Mouse (Mus musculus) myocyte (in vitro differentiated cells): ENCODE measurements around the gene Gm28308. TPM values are rescaled to one million over a fixed set of nuclear protein-coding genes. Genes with fewer than 3 reads are reported as not detected.

Experiments used
- H3K27me3 ChIP-seq: one replicate; pipeline ENCODE4 v1.6.1; 2011; ENCODE audit not compliant: control insufficient read depth, insufficient read depth, insufficient read length
- H3K36me3 ChIP-seq: one replicate; pipeline ENCODE4 v1.6.1; 2011; ENCODE audit not compliant: control insufficient read depth, insufficient read depth
- H3K4me2 ChIP-seq: one replicate; pipeline ENCODE4 v1.6.1; 2011; ENCODE audit warnings: low read depth, control low read depth
- H3K4me3 ChIP-seq: one replicate; pipeline ENCODE4 v1.5.1; 2011; ENCODE audit warnings: mild to moderate bottlenecking, control low read depth, moderate library complexity
- H3K79me2 ChIP-seq: one replicate; pipeline ENCODE4 v1.6.1; 2011; ENCODE audit not compliant: control insufficient read depth, insufficient read depth
- H3ac ChIP-seq: one replicate; pipeline ENCODE4 v1.6.1; 2011; ENCODE audit not compliant: control insufficient read depth, insufficient read length
- CEBPB ChIP-seq: IDR thresholded peaks from 2 replicates; pipeline ENCODE4 v1.6.1; 2011; ENCODE audit warnings: mild to moderate bottlenecking, moderate library complexity; ENCODE audit not compliant: poor library complexity, insufficient read depth, severe bottlenecking
- E2F4 ChIP-seq: IDR thresholded peaks from one replicate; pipeline ENCODE4 v1.6.1; 2011; ENCODE audit warnings: mild to moderate bottlenecking, control low read depth, moderate library complexity; ENCODE audit not compliant: insufficient read depth
- MAX ChIP-seq: IDR thresholded peaks from one replicate; pipeline ENCODE4 v1.6.1; 2011; ENCODE audit warnings: low read depth, mild to moderate bottlenecking, control low read depth
- MYOD1 ChIP-seq, 3 experiments: IDR thresholded peaks; one replicate each; pipeline ENCODE4 v1.6.1; 2011; ENCODE audit warnings: control low read depth in 2 of 3, low read depth in 2 of 3, mild to moderate bottlenecking in 2 of 3, moderate library complexity in 1 of 3; ENCODE audit not compliant: insufficient read length in 2 of 3, control insufficient read depth in 1 of 3
- MYOG ChIP-seq, 3 experiments: IDR thresholded peaks; one replicate each; pipeline ENCODE4 v1.6.1; 2011; ENCODE audit warnings: control low read depth in 2 of 3, low read depth in 2 of 3, mild to moderate bottlenecking in 2 of 3; ENCODE audit not compliant: insufficient read length in 2 of 3, control insufficient read depth in 1 of 3, insufficient read depth in 1 of 3
- POLR2A ChIP-seq: IDR thresholded peaks from one replicate; pipeline ENCODE4 v1.6.1; 2011; ENCODE audit warnings: low read depth, mild to moderate bottlenecking, control low read depth, moderate library complexity; ENCODE audit not compliant: insufficient read length
- POLR2AphosphoS2 ChIP-seq: IDR thresholded peaks from one replicate; pipeline ENCODE4 v1.6.1; 2011; ENCODE audit warnings: low read depth, control low read depth; ENCODE audit not compliant: insufficient read length
- REST ChIP-seq: IDR thresholded peaks from one replicate; pipeline ENCODE4 v1.6.1; 2011; ENCODE audit warnings: mild to moderate bottlenecking, control low read depth, moderate library complexity; ENCODE audit not compliant: insufficient read depth, insufficient read length
- SRF ChIP-seq: IDR thresholded peaks from one replicate; pipeline ENCODE4 v1.6.1; 2011; ENCODE audit warnings: low read depth; ENCODE audit not compliant: control insufficient read depth, insufficient read length
- TCF12 ChIP-seq: IDR thresholded peaks from one replicate; pipeline ENCODE4 v1.6.1; 2011; ENCODE audit warnings: mild to moderate bottlenecking, control low read depth; ENCODE audit not compliant: poor library complexity, insufficient read depth, severe bottlenecking
- TCF3 ChIP-seq: IDR thresholded peaks from one replicate; pipeline ENCODE4 v1.6.1; 2011; ENCODE audit warnings: low read depth, control low read depth; ENCODE audit not compliant: insufficient read length
- USF1 ChIP-seq: IDR thresholded peaks from one replicate; pipeline ENCODE4 v1.6.1; 2011; ENCODE audit warnings: low read depth, mild to moderate bottlenecking, control low read depth, moderate library complexity
- polyA plus RNA-seq: library from polyadenylated mRNA; unstranded; fragments of >200 nt; fragmentation: generic; extraction: Trizol; gene quantifications from one replicate; pipeline ENCODE4 v1.2.1, GENCODE M21; 2012; ENCODE audit warnings: missing spikeins

The Gm28308 gene
- polyA plus RNA-seq, 1 experiment = 0.52 TPM

DNA sequence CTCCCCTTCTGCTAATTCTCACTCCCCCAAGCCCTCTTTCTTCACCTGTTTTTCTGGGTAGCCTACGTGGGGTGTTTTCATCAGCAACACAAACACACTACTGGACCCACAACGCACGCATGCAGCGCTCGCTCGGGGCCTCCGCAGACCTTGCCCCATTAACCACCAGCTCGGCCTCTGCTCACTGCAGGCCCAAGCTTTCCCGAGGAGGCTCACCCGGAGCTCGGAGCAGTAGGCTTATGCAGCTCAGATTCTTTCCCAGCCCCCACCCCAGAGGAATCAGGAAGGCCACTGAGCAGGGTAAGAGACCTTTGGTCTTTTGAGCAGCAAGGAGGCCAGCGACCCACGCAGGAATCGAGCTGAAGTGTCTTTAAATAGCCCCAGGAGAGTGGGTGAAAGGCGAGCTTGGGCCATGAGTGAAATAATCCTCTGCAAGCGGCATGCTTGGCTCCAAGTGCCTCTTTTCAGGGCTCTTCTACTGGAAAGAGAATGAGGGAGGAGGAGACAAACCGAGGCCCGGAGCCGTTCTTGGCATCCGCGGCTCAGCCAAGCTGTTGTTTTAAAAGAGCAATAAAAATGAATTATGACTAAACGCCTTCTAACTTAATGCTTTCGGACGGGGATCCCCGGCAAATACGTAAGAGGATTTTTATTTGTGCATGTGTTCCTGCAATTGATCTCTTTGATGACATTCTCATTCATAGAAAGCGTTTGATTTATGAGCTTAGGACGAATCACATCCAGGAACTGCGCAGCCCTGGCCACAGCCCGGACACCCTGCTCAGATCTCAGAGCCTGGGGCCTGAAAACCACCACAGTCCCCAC is 52.4 kb downstream of the Gm28308 start:
- peaks cover 16% of the 10 kb centered on the region for H3K79me2 ChIP-seq
- H3K4me2 ChIP-seq = peak overlapping the region; percentile 98
- H3ac ChIP-seq = peak overlapping the region; percentile 56
- peaks cover 10% of the 10 kb centered on the region for H3K36me3 ChIP-seq
- no peaks in the 10 kb centered on the region for H3K27me3 ChIP-seq
- peak overlapping the region; percentile 86 for H3K4me3 ChIP-seq
- TF ChIP-seq CEBPB (0 out of 2 replicates have a peak, but pooled peaks have one; percentile 3), E2F4 (no peak)

DNA sequence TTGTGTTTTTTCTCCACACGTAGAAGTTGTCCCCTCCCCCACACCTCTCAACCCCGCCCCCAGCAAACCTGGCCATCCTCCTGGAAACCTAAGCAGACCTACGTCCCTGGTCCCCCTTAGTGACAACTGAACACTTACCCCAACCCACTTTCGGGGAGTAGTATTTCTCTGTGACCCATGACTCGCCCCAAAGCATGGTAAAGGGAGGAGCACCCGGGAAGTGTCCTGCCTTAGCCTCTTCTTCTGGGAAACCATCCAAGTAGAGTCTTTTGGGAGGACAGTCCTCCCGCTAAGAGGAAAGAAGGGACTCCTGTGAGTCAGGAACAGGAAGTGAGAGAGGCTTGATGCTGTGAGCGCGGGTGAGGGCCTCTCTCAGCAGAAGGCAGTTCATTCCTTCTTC is 53.2 kb downstream of the Gm28308 start:
- peak overlapping the region; percentile 86 for H3K4me3 ChIP-seq

DNA sequence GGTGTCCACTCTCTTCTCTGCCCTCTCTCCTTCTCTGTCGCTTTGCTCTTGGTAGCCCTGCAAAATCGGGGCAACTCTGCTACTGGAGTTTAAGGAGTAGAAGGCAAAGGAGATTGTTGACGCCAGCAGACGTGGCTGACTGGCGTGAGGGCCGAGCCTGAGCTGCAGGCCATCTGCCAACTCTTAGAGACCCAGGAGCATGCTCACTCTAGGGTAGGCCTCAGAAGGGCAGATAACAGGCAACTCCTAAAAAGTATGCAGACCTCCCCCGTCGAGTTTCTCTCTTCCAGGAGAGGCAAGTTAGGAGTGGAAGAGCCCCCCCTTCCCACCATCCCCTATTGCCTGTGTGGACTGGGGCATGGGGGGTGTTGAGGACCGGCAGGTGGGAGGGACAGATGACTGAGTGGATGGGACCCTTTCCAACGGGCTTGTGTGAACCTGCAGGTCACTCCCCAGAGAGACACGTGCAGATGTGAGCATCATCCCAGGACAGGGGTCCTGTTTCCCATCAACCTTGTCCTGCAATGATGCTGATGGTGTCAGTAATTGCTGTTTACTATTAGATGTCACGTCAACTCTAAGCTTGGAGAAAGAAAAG is 53.9 kb downstream of the Gm28308 start:
- peaks cover 16% of the 10 kb centered on the region for H3K79me2 ChIP-seq

More for the DNA sequence above, 53.2 kb downstream of the Gm28308 start:
- Histone ChIP-seq H3K36me3 (peaks cover 10% of the 10 kb centered on the region), H3ac (peak overlapping the region; percentile 56), H3K27me3 (no peaks in the 10 kb centered on the region), H3K4me2 (peak overlapping the region; percentile 98), H3K79me2 (peaks cover 16% of the 10 kb centered on the region)
- no peak for TF ChIP-seq POLR2AphosphoS2
- no peak for TF ChIP-seq CEBPB
- TF ChIP-seq E2F4 = no peak
- TF ChIP-seq USF1 = no peak
- no peak for TF ChIP-seq TCF12
- no peak for TF ChIP-seq MAX

DNA sequence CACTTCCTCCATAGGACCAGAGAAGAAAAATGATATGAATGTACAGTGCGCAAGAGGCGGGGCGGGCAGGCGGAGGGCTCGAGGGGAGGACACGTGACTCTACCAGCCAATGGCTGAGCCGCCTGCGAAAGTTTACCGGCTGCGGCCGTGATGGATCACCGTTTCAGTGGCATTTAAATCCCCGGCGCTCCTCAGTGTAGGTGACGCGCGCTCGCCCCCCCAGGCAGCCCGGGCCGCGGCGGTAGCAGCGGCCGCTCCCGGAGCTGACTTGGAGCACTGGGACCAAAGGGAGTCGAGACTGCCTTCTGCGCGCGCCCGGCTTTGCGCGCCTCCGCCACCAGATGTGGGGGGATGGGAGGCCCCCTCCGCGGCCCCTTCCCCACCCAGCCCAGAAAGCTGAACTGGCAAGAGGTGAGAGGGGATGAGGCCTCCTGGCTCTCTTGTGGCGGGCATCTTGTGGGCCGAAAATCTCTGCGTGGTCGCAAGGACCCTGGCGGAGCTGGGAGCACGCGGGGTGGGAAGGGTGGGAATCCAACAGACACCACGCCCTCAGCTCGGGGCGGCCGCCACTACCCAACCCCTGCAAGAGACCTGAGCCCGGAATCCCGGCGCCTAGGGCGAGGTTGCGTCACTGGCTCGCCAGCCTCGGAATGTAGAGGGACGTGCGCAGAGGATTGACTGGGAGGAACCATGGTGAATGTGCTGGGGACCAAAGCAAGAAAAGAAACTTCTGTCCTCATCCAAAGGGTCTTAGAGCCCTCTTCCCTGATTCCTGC is 54.7 kb downstream of the Gm28308 start, which contains the start of gene Hoxa1:
Gene Hoxa1 (minus strand): TSS at position 42 of the 776 bp plus-strand sequence.
- Histone ChIP-seq H3ac (peak within 1 kb of the TSS; percentile 56), H3K27me3 (no peaks in the 10 kb centered on the region)

More for the DNA sequence above, 53.9 kb downstream of the Gm28308 start:
- Histone ChIP-seq H3K4me2 (peak overlapping the region; percentile 98), H3K27me3 (no peaks in the 10 kb centered on the region), H3K4me3 (peak overlapping the region; percentile 86), H3ac (peak overlapping the region; percentile 56), H3K36me3 (peaks cover 10% of the 10 kb centered on the region)
- no peak for TF ChIP-seq POLR2AphosphoS2
- no peak for TF ChIP-seq USF1
- TF ChIP-seq TCF12 = no peak
- no peak for TF ChIP-seq E2F4
- TF ChIP-seq POLR2A = peak; percentile 14

DNA sequence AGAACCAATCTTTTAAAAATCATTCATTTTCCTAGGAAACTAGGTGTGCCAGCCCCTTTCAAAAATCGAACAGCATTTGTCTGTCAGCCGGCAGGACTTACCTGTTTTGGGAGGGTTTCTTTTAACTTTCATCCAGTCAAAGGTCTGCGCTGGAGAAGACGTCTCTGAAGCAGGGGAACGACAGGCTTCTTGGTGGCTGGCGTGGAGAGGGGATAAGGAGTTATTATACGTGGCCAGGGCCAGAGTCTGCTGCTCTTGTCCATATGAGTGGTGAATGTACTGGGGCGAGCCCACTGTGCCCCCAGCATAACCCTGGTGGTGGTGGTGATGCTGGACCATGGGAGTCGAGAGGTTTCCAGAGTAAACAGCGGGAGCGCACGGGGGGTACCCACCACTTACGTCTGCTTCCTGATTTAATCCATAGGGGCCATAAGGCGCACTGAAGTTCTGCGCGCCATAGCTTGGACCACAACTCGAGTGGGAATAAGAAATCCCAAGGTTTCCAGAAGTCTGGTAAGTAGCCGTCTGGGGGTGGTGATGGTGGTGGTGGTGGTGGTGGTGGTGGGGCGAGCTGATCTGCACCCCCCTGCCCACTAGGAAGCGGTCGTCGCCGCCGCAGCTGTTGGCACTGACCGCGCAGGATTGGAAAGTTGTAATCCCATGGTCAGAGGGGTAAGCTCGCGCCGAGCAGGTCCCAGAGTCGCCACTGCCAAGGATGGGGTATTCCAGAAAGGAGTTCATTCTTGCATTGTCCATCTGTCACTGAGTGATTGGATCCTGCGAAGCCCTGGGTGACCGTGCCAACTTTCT is 55.5 kb downstream of the Gm28308 start:
- TF ChIP-seq MAX (no peak), E2F4 (no peak), REST (no peak), POLR2AphosphoS2 (no peak), MYOG (IDR thresholded peaks at IDR 0.05; ENCODE audit: control insufficient read depth in 1 of 3, insufficient read depth in 1 of 3, insufficient read length in 2 of 3, low read depth in 2 of 3) (peak in 2 of 3 experiments; percentile 15 to 26), TCF12 (no peak), USF1 (no peak), POLR2A (no peak), CEBPB (no peak), MYOD1 (IDR thresholded peaks at IDR 0.05; ENCODE audit: control insufficient read depth in 1 of 3, insufficient read length in 2 of 3, low read depth in 2 of 3) (peak in 1 of 3 experiments; percentile 46), TCF3 (no peak), SRF (no peak)
- Histone ChIP-seq H3K4me2 (peak overlapping the region; percentile 98), H3K36me3 (peaks cover 3% of the 10 kb centered on the region), H3K27me3 (no peaks in the 10 kb centered on the region), H3K79me2 (peaks cover 16% of the 10 kb centered on the region), H3ac (peak overlapping the region; percentile 56), H3K4me3 (peak overlapping the region; percentile 86)

More for the DNA sequence above, 54.7 kb downstream of the Gm28308 start, which contains the start of gene Hoxa1:
- TF ChIP-seq USF1 (peak; percentile 85), TCF12 (no peak), POLR2AphosphoS2 (peak; percentile 73), SRF (no peak), REST (no peak), MAX (no peak), TCF3 (no peak), POLR2A (peak; percentile 66), CEBPB (peak; percentile 89), MYOG (IDR thresholded peaks at IDR 0.05; ENCODE audit: control insufficient read depth in 1 of 3, insufficient read depth in 1 of 3, insufficient read length in 2 of 3, low read depth in 2 of 3) (peak in 1 of 3 experiments; percentile 44)
- peak within 1 kb of the TSS; percentile 98 for H3K4me2 ChIP-seq
- peaks cover 16% of the 10 kb centered on the region for H3K79me2 ChIP-seq
- peak within 1 kb of the TSS; percentile 86 for H3K4me3 ChIP-seq
- peaks cover 10% of the 10 kb centered on the region for H3K36me3 ChIP-seq
